Comparison of ENCODE assay signal across 8 mouse cellular contexts in genomic region chr19:7595534-7595933, GRCm38 (mm10). TPM values are rescaled to one million over a fixed set of nuclear protein-coding genes. Genes with fewer than 3 reads are reported as not detected.
A peak's percentile ranks its signal among the peaks of the same experiment; 100 is the strongest.
DNase-seq lines count a peak whose midpoint lies in the region; ATAC-seq and TF ChIP-seq lines count a peak whose summit lies in the region.

No protein-coding gene starts in this region.

- WGBS in liver, adult 2 months, result 20% methylated on average over 2 of the region's 2 CpGs

- no peak overlapping the region for H3K27ac ChIP-seq in liver, adult 2 months (replicated peaks; ENCODE audit: insufficient read depth, low read depth, low read length)

- peak; percentile 67 for TF ChIP-seq CTCF in liver, adult 2 months (IDR thresholded peaks at IDR 0.05; ENCODE audit: low read depth, low read length)

- H3K4me1 ChIP-seq in liver, adult 2 months (ENCODE audit: control insufficient read depth, insufficient read depth, low read length), result no peaks in the 10 kb centered on the region

- H3K4me3 ChIP-seq in liver, adult 2 months (ENCODE audit: insufficient read depth, low read depth, low read length), result no peak overlapping the region

- no peak overlapping the region for H3K9ac ChIP-seq in liver, adult 2 months (ENCODE audit: low read depth, low read length)

- TF ChIP-seq POLR2A in liver, adult 2 months (IDR thresholded peaks at IDR 0.05; ENCODE audit: extremely low read depth, insufficient read depth, low read length), result no peak

- no peak for ATAC-seq in CD4-positive, CD25-positive, alpha-beta regulatory T cell, adult 4 months
- peak; percentile 50; the same call in 1 of the 2 replicates for ATAC-seq in megakaryocyte-erythroid progenitor cell, adult 5-6 weeks (replicated peaks; ENCODE audit: low FRiP score, low TSS enrichment, poor library complexity, severe bottlenecking)
- no peak for ATAC-seq in monocyte, adult 5-6 weeks (replicated peaks; ENCODE audit: insufficient number of reproducible peaks, low FRiP score, low TSS enrichment, poor library complexity, severe bottlenecking)

- H3K36me3 ChIP-seq in liver, adult 2 months (ENCODE audit: control insufficient read depth, insufficient read depth, low read length), result no peaks in the 10 kb centered on the region

- H3K79me2 ChIP-seq in liver, adult 2 months (ENCODE audit: control insufficient read depth, insufficient read depth, low read length), result no peaks in the 10 kb centered on the region; the same call in 1 of the 2 replicates

- no peaks in the 10 kb centered on the region for H3K27me3 ChIP-seq in liver, adult 2 months (ENCODE audit: control insufficient read depth, insufficient read depth, low read length)

- DNase-seq in CD4-positive, CD25-positive, alpha-beta regulatory T cell, adult 2 months (ENCODE audit: low read depth, low spot score), result peak; percentile 63
- peak; percentile 34 for DNase-seq in liver, adult 2 months (ENCODE audit: extremely low read depth, low read depth, low spot score)
- DNase-seq in liver (no peak), adipocyte (ENCODE audit: low spot score) (peak; percentile 84)
- peak; percentile 51 for DNase-seq in heart, postnatal 4 days

RNA-seq across cellular contexts. Expression of gene Lgals12, which starts 11.5 kb away (rescaled TPM):
- polyA plus RNA-seq in CD4-positive, CD25-positive, alpha-beta regulatory T cell, adult 4 months (2017; shearing (Covaris generic)), result not detected
- total RNA-seq in liver, adult 2 months (2014; rRNA removed), result not detected in 2 replicates
- not detected in 2 replicates for polyA plus RNA-seq in liver, adult 2 months (2012; rRNA removed)
- under 1 TPM; 0.36 to 0.41 TPM for total RNA-seq in heart, postnatal 4 days (2021)
- total RNA-seq in megakaryocyte-erythroid progenitor cell, adult 5-6 weeks (2014; fragmentation: Nextera tagmentation), result not detected in 2 replicates
- not detected in 2 replicates for total RNA-seq in megakaryocyte-erythroid progenitor cell, adult 5-6 weeks (2017)
- total RNA-seq in monocyte, adult 5-6 weeks (2017), result not detected in 3 replicates

RNA-seq across cellular contexts. Expression of gene Hrasls5, which starts 16.8 kb away (rescaled TPM):
- not detected for polyA plus RNA-seq in CD4-positive, CD25-positive, alpha-beta regulatory T cell, adult 4 months (2017; shearing (Covaris generic))
- not detected in 2 replicates for total RNA-seq in liver, adult 2 months (2014; rRNA removed)
- not detected in 2 replicates for polyA plus RNA-seq in liver, adult 2 months (2012; rRNA removed)
- total RNA-seq in heart, postnatal 4 days (2021), result not detected
- not detected in 2 replicates for total RNA-seq in megakaryocyte-erythroid progenitor cell, adult 5-6 weeks (2014; fragmentation: Nextera tagmentation)
- total RNA-seq in megakaryocyte-erythroid progenitor cell, adult 5-6 weeks (2017), result not detected in 2 replicates
- 0.96 to 1.3 TPM in 2 of 3 replicates, not detected in the other for total RNA-seq in monocyte, adult 5-6 weeks (2017)

RNA-seq across cellular contexts. Expression of gene Pla2g16, which starts 38.3 kb away (rescaled TPM):
- 10 to 100 TPM; 77.8 to 93.3 TPM for polyA plus RNA-seq in CD4-positive, CD25-positive, alpha-beta regulatory T cell, adult 4 months (2017; shearing (Covaris generic))
- total RNA-seq in liver, adult 2 months (2014; rRNA removed), result 6.3 and 9.7 TPM in 2 replicates
- polyA plus RNA-seq in liver, adult 2 months (2012; rRNA removed), result 4.3 and 6.5 TPM in 2 replicates
- 10 to 100 TPM; 81.0 to 81.1 TPM for total RNA-seq in heart, postnatal 4 days (2021)
- 29.6 and 32.5 TPM in 2 replicates for total RNA-seq in megakaryocyte-erythroid progenitor cell, adult 5-6 weeks (2014; fragmentation: Nextera tagmentation)
- total RNA-seq in megakaryocyte-erythroid progenitor cell, adult 5-6 weeks (2017), result 25.6 and 37.9 TPM in 2 replicates
- total RNA-seq in monocyte, adult 5-6 weeks (2017), result 42.1 to 80.1 TPM (median 51.4 TPM) in 3 replicates
